Mouse (Mus musculus) forebrain, embryonic 14.5 days (tissue): ENCODE data around the gene Txk. TPM values are rescaled to one million over a fixed set of nuclear protein-coding genes. Genes with fewer than 3 reads are reported as not detected.

Experiments used
- ATAC-seq: fragments of 200-750 bp; cut with Nextera tagmentation; 2 replicates; pipeline ENCODE4 v1.8.0; 2017; ENCODE audit warnings: mild to moderate bottlenecking, moderate library complexity
- DNase-seq: peaks from one replicate; pipeline ENCODE4 v3.0.0-alpha.2; 2015; ENCODE audit warnings: low spot score
- H3K27ac ChIP-seq: fragments of 300-500 bp; sonication (generic); 2 replicates; pipeline ENCODE4 v1.5.1; 2014; ENCODE audit warnings: low read depth, mild to moderate bottlenecking, control low read depth, low read length, moderate library complexity
- H3K27me3 ChIP-seq: fragments of 300-500 bp; sonication (generic); replicated peaks from 2 replicates; pipeline ENCODE4 v1.6.1; 2014; ENCODE audit warnings: low read length, control low read depth, mixed read lengths; ENCODE audit not compliant: control insufficient read depth, insufficient read depth
- H3K36me3 ChIP-seq: fragments of 300-500 bp; sonication (generic); 2 replicates; pipeline ENCODE4 v1.6.1; 2014; ENCODE audit warnings: low read length, control low read depth; ENCODE audit not compliant: control insufficient read depth, insufficient read depth
- H3K4me1 ChIP-seq: fragments of 300-500 bp; sonication (generic); 2 replicates; pipeline ENCODE4 v1.6.1; 2014; ENCODE audit warnings: antibody characterized with exemption, low read length, control low read depth; ENCODE audit not compliant: control insufficient read depth, insufficient read depth
- H3K4me2 ChIP-seq: fragments of 300-500 bp; sonication (generic); 2 replicates; pipeline ENCODE4 v1.6.1; 2014; ENCODE audit warnings: mild to moderate bottlenecking, control low read depth, low read length
- H3K4me3 ChIP-seq: fragments of 300-500 bp; sonication (generic); 2 replicates; pipeline ENCODE4 v1.5.1; 2014; ENCODE audit warnings: low read depth, low read length, control low read depth
- H3K9ac ChIP-seq: fragments of 300-500 bp; sonication (generic); 2 replicates; pipeline ENCODE4 v1.6.1; 2014; ENCODE audit warnings: mild to moderate bottlenecking, low read length, control low read depth, moderate library complexity
- H3K9me3 ChIP-seq: fragments of 300-500 bp; sonication (generic); replicated peaks from 2 replicates; pipeline ENCODE4 v1.6.1; 2016; ENCODE audit warnings: low read length, control low read depth, mixed read lengths; ENCODE audit not compliant: control insufficient read depth
- WGBS: fragments of 180-500 bp; shearing (Covaris S2); extraction: QIAGEN DNeasy Blood & Tissue Kit; methylation state at CpG from one replicate; pipeline ENCODE4 v1.1.7; 2014; 5-methylcytosine and 5-hydroxymethylcytosine counted together
- polyA plus RNA-seq: library from polyadenylated mRNA; unstranded; fragments of >200 nt; fragmentation: Nextera tagmentation; extraction: Ambion mirVana; gene quantifications from 2 replicates; pipeline ENCODE4 v1.2.1, GENCODE M21; 2014

Txk gene
- polyA plus RNA-seq = not detected in 2 replicates

- Histone ChIP-seq H3K4me1 (no peaks in the 10 kb centered on the region; the same call in 1 of the 2 replicates), H3K9ac (no peak within 1 kb of the TSS), H3K9me3 (no peaks in the 10 kb centered on the region), H3K27me3 (no peaks in the 10 kb centered on the region), H3K4me3 (no peak within 1 kb of the TSS), H3K27ac (no peak within 1 kb of the TSS), H3K36me3 (no peaks in the 10 kb centered on the region), H3K4me2 (no peak within 1 kb of the TSS)
- ATAC-seq (no peak), DNase-seq (no peak)
- WGBS = 91% methylated on average over 5 of the region's 5 CpGs
These were observed at the start of gene Txk for GRCm38 (mm10) chr5:72752585-72752984. Gene Txk (minus strand): TSS chr5:72752777.

- Histone ChIP-seq H3K9ac (no peak overlapping the region), H3K4me1 (no peaks in the 10 kb centered on the region), H3K36me3 (no peaks in the 10 kb centered on the region), H3K4me2 (no peak overlapping the region), H3K27ac (no peak overlapping the region), H3K9me3 (no peaks in the 10 kb centered on the region), H3K27me3 (no peaks in the 10 kb centered on the region), H3K4me3 (no peak overlapping the region)
- 82% methylated on average over 4 of the region's 4 CpGs for WGBS
- ATAC-seq (no peak), DNase-seq (no peak)
These were observed 46.0 kb upstream of the Txk start for GRCm38 (mm10) chr5:72798563-72798962.

- Histone ChIP-seq H3K4me1 (no peaks in the 10 kb centered on the region), H3K9ac (no peak overlapping the region), H3K27ac (no peak overlapping the region), H3K27me3 (no peaks in the 10 kb centered on the region), H3K4me2 (no peak overlapping the region), H3K9me3 (no peaks in the 10 kb centered on the region), H3K36me3 (no peaks in the 10 kb centered on the region), H3K4me3 (no peak overlapping the region)
- no peak for DNase-seq
- WGBS = 74% methylated on average over 14 of the region's 14 CpGs
- ATAC-seq = no peak
These were observed 43.6 kb upstream of the Txk start for GRCm38 (mm10) chr5:72796186-72796613.

- Histone ChIP-seq H3K9ac (no peak overlapping the region), H3K36me3 (no peaks in the 10 kb centered on the region), H3K4me1 (no peaks in the 10 kb centered on the region), H3K4me3 (no peak overlapping the region), H3K27me3 (no peaks in the 10 kb centered on the region), H3K27ac (no peak overlapping the region), H3K9me3 (no peaks in the 10 kb centered on the region), H3K4me2 (no peak overlapping the region)
- ATAC-seq = no peak
- 88% methylated on average over 3 of the region's 3 CpGs for WGBS
- no peak for DNase-seq
These were observed 40.8 kb upstream of the Txk start for GRCm38 (mm10) chr5:72793309-72793850.

GRCm38 (mm10) chr5:72791789-72792188 lies 39.2 kb upstream of the Txk start:
- 14% methylated on average over 5 of the region's 6 CpGs for WGBS
- Histone ChIP-seq H3K9me3 (no peaks in the 10 kb centered on the region), H3K27ac (no peak overlapping the region), H3K9ac (no peak overlapping the region), H3K4me1 (no peaks in the 10 kb centered on the region), H3K36me3 (no peaks in the 10 kb centered on the region), H3K4me2 (no peak overlapping the region), H3K27me3 (no peaks in the 10 kb centered on the region), H3K4me3 (no peak overlapping the region)
- no peak for ATAC-seq
- no peak for DNase-seq

- no peak overlapping the region for H3K9ac ChIP-seq
- H3K36me3 ChIP-seq = no peaks in the 10 kb centered on the region
- no peak overlapping the region for H3K4me3 ChIP-seq
- H3K9me3 ChIP-seq = no peaks in the 10 kb centered on the region
- no peak overlapping the region for H3K4me2 ChIP-seq
- no peaks in the 10 kb centered on the region for H3K27me3 ChIP-seq
- WGBS = 64% methylated on average over 4 of the region's 4 CpGs
- H3K4me1 ChIP-seq = no peaks in the 10 kb centered on the region
- DNase-seq = no peak
- no peak for ATAC-seq
- H3K27ac ChIP-seq = no peak overlapping the region
These were observed 38.8 kb upstream of the Txk start for GRCm38 (mm10) chr5:72791386-72791785.

GRCm38 (mm10) chr5:72785451-72785850 lies 32.9 kb upstream of the Txk start:
- H3K4me2 ChIP-seq = no peak overlapping the region
- 78% methylated on average over 4 of the region's 4 CpGs for WGBS
- DNase-seq = no peak

GRCm38 (mm10) chr5:72784719-72785118 lies 32.1 kb upstream of the Txk start:
- no peaks in the 10 kb centered on the region for H3K36me3 ChIP-seq
- no peak overlapping the region for H3K4me3 ChIP-seq
- ATAC-seq (no peak), DNase-seq (no peak)
- H3K9me3 ChIP-seq = no peaks in the 10 kb centered on the region
- H3K9ac ChIP-seq = no peak overlapping the region
- H3K4me1 ChIP-seq = no peaks in the 10 kb centered on the region
- WGBS = 88% methylated on average over 3 of the region's 3 CpGs
- H3K27me3 ChIP-seq = no peaks in the 10 kb centered on the region
- H3K27ac ChIP-seq = no peak overlapping the region
- no peak overlapping the region for H3K4me2 ChIP-seq

More at GRCm38 (mm10) chr5:72785451-72785850, 32.9 kb upstream of the Txk start:
- Histone ChIP-seq H3K27ac (no peak overlapping the region), H3K27me3 (no peaks in the 10 kb centered on the region), H3K4me3 (no peak overlapping the region), H3K4me1 (no peaks in the 10 kb centered on the region), H3K36me3 (no peaks in the 10 kb centered on the region), H3K9me3 (no peaks in the 10 kb centered on the region), H3K9ac (no peak overlapping the region)
- ATAC-seq = no peak

- 92% methylated on average over 8 of the region's 8 CpGs for WGBS
- no peaks in the 10 kb centered on the region for H3K4me1 ChIP-seq
- no peak overlapping the region for H3K27ac ChIP-seq
- no peaks in the 10 kb centered on the region for H3K36me3 ChIP-seq
- ATAC-seq (no peak), DNase-seq (no peak)
- no peaks in the 10 kb centered on the region for H3K27me3 ChIP-seq
- no peaks in the 10 kb centered on the region for H3K9me3 ChIP-seq
- no peak overlapping the region for H3K9ac ChIP-seq
- H3K4me2 ChIP-seq = no peak overlapping the region
- H3K4me3 ChIP-seq = no peak overlapping the region
These were observed 31.4 kb upstream of the Txk start for GRCm38 (mm10) chr5:72783957-72784356.
